Mouse (Mus musculus) kidney, postnatal 10 days (tissue): ENCODE measurements at regions not wholly inside any gene's neighbourhood (a gene's known extent, or its start where the extent isn't known, plus 50 kb on each side); places are given as distances from the start of the nearest gene placed in this dataset.

Experiments
- DNase-seq: peaks from one replicate; pipeline ENCODE4 v3.0.0; 2021; ENCODE audit warnings: mixed read lengths

DNA sequence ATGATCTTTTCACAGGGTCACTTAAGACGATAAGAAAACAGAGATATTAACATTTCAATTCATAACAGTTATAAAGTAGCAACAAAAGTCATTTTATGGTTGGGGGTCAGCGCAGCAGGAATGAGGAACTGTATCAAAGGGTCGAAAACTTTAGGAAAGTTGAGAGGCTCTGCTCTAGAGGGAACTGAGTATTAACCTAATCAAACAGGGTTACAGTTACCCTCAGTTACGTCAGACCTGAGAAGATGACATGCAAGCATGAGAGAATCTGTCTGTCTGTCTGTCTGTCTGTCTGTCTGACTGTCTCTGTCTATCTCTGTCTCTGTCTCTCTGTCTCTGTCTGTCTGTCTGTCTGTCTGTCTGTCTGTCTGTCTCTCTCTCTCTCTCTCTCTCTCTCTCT lies 229.6 kb upstream of the Runx1 start:
- no peak for DNase-seq

DNA sequence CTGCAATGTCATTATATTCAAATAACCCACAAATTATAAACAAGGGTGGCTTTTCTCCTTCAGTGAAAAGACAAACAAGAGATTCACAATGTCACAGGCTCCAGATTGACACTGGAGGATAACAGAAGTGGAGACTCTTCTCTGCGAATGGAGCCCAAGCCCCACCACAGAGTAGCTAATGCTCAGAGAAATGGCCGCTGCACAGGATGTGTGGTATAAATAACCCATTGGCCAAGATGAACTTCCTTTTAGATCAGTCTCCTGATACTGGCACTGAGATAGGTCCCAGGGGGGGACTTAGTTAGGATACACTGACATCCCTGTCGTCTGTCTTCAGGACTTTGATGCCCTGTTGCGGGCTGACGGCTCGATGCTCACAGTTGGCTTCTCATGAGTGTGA lies 225.3 kb upstream of the Runx1 start:
- peak; percentile 16 for DNase-seq

DNA sequence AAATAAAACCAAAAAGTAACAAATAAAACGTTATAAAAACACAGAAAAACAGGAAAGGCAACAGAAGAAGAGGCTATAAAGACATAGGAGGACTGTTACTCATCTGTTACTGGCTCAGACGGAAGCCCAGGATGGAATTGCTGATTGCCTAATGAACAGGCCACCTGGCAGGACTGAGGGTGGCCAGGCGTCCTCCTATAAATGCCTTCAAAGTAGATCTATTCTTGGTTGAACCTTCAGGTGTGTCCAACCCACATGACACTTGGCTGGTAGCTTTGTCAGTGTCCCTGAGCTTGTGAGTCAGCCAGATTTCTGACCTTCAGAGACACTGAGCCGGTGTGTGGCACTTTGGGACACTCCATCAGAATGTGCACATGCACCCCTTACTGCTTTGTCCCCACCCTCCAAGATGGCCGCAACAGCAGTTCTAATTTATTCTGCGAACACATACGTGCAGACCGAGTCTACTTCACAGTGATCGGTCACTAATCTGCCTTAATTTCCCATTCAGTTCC lies 222.5 kb upstream of the Runx1 start:
- no peak for DNase-seq

DNA sequence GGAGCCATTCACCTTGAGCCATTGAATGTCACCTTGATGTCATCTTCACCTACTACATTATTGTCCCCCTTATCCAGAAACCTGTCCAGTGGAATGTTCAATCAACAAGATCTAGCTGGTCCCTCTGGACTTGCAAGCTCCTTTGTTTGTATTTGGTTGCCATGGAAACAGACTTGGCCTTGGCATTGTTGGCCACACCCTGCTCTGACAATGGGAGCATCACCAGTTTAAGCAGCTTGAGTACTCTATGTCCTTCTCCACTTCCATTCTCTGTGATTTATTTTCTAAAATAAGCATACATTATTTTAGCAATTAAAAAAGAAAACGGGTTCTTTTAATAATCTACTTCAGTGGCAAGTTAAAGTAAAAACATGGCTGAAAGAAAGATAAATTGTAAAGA lies 221.6 kb upstream of the Runx1 start:
- no peak for DNase-seq

DNA sequence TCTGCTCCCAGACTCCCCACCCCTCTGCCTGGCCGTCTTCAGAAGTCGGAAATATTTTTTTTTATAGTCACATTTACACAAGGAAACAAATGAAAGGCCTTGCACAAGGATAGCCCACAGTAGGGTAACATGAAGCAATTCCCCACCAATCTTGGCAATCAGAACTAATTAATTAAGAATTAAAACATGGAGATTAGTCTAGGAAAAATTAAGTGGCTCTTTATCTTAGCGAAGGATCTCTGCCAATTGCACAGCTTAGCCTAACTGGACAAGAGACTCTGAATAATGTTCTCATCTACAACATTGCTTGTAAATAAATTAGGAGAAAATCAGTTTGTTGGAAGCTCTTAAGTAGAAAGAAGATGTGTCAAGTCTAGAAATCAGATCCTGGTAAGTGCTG lies 220.3 kb upstream of the Runx1 start:
- no peak for DNase-seq

DNA sequence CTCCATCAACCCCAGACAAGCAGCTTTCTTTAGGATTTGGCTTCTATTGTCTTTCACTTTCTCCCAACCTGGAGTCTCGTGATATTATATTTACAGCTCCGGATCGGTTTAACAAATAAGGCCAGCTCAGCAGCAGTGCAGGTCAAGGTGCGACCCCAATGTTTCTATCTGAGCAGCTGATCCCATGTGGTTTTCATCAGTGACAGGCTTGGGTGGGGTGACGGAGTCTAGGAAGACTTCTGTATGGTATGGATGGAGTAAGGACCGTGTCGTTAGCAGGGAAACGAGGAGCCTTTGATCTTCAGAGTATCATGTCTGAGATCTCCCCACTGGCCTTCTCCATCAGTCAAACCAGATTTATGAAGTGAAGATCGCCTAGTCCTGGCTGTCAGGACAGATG lies 217.4 kb upstream of the Runx1 start:
- no peak for DNase-seq

DNA sequence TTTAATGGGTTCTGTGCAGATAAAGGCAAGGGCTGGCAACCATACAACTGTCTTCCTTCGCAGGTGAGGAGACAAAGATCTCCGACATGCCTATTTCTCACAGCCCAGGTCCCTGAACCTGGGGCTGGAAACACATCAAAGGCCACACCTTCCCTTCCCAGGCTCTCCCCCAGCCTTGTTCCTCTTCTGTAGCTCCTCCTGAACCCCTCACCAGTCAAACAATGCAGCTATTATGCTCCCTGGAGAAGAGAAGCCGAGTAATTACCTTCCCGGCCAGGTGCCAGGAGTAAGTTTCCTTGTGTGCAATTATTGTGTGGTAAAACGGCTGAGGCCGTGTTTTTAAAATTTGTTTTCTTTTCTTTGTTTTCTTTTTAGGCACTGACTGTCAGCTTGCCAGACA lies 217.0 kb upstream of the Runx1 start:
- DNase-seq: no peak

DNA sequence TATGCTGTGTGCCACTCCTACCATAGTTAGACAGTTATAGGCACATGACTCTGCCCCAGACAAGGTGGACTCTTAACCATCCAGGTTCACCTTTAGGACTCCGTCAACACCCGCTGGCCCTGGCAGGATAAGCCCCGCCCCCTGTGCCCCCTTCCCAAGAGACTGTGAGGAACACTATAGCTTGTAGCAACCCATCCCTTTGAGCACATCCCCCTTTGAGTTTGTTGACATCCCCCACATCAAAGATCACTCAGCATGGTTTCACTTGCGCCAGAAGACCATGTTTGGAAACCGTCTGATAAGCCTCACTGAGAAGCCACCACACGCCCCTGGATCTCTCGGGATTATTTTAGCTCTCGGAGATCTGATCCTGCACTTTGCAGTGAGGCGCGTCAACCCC lies 216.5 kb upstream of the Runx1 start:
- no peak for DNase-seq

DNA sequence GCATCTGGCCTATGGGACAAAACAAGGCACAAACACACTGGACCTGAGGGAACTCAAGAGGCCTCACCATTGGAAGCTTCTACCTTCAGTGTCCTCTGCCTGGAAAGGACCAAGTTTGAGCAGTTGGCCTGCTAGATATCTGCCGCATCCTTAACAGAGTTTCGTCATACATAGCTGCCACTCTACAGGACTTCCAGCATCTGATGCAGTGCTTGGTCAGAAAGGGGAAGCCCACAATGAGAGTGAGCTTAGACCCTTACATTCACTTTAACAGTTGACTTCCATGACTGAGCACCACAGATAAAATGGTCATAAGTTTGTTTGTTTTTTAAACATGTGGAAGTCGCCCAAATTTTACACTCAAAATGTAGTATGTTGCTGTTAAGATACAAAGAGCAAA lies 215.9 kb upstream of the Runx1 start:
- no peak for DNase-seq

DNA sequence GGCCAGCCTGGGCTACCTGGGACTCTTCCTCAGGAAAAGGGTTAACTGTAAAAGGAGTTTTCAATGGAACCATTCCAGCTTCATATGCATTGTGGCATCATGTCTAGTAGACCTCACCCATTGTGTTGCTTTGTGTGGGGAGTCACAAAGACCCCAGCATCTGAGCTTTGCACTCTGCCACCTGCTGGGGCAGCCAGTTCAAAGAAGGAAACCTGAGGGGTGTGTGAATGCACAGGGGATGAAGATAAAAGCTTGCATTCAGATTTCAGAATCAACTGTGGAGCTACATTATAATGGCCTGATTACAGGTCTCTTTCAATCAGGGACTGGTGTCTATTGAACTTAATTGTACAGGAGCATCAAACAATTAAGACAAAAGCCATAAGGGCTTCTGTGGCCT lies 215.4 kb upstream of the Runx1 start:
- no peak for DNase-seq

DNA sequence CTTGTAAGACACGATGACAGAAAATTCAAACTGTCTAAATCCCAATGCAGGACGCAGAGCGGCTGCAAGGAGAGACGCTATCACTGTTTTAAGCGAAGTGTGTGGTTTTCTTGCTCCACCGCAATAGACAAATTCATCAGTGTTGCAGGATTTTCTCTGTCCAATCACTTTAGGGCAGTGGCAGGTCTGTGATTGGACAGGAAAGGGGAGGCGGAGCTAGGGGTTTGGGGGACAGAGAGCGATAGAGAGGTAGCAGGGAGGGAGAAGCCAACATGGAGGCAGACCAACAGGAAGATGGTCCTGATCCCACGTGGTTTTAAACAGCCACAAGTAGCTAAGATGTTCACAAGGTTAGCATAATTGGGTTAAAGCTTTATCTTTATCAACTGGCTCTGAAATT lies 209.7 kb upstream of the Runx1 start:
- DNase-seq: no peak

DNA sequence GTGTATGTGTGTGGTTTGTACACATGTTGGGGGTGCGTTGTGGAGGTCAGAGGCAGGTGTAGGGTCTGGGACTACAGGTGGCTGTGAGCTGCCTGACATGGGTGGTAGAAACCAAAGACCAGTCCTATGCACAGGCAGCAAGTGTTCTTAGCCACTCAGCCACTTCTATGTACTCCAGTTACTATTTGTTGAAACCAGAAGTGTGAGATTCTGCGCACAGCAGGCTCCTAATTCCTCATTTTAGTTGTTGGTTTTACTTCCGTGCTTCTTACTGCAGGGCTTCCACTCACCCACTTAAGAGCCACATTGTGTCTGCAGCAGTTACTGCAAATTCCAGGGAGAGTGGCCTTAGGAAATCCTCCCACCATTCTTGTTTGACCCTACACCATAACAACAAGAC lies 208.0 kb upstream of the Runx1 start:
- DNase-seq: no peak

DNA sequence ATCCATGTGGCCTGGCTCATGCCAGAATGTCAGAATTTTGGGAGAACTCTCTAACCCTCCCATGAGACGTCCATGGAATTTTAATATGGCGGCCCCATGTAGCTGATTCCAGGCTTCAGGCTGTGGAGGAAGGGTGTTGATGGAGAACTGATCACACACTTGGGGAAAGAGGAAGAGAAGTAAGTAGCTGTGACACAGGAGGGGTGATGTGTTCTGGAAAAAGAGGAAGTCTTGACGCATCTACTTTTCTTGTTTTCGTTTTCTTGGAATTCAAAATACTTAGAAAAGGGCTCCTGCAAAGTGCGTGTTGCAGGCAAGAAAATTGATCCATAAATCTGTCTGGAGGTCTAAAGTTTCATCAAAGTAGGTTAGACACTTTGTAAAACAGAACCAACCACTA lies 205.7 kb upstream of the Runx1 start:
- no peak for DNase-seq

DNA sequence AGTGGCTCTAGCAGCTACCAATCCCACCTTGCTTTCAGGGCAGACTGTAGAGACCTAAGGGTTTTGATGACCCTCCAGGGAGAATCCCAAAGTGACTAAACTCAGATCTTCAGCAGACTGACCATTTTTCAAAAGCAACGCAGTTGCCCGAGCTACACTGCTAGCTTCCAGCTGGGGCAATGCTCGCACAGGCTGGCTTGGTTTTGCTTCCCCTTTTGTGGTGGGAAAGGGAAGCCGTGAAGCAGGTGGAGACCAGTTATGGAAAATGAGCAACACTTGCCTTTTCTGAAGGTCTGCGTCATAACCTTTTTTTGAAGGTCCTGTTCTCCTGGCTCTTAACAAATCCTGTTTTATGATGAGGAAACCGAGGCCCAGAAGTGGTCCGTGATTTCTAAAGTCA lies 202.7 kb upstream of the Runx1 start:
- no peak for DNase-seq

DNA sequence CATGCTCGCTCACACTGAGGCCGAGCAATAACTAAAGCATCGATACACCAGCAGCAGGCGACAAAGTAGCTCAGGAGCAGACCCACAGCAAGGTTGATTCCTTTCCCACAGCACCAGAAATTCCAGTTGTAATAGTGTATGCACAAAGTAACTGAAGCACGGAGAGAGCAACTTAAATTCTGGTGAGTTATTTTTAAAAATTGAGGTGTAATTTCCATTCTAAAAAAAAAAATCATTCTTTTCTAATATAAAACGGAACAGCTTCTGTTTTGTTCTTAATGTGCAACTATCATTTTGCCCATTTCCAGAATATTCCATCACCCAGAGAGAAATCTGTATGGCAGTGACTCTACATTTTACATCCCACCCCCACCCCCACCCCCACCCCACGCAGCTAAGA lies 202.1 kb upstream of the Runx1 start:
- DNase-seq: no peak

DNA sequence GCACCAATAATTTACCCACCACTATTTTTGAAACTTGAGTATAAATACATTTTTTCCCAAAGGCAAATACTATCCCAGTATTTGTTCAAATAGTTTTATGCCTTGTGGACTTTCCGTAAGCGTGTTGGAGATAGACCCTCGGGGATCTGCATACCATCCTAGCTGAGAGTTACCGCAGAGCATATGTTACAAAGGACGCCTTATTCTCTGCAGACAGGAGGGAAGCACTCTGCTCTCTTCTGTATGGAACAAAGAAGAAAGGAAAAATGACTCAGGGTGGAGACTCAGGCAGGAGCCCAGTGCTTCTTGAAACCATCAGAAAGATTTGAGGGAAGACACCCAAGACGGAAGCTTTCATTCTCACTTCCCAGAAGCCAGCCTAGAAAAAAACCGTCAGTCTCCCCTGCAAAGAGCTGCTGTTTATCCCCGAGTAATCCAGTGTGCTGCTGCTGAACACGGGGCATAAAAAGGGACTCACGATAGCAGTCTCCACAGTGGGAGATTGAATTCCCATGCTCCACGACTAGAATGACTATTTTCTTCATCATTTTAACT lies 200.2 kb upstream of the Runx1 start:
- no peak for DNase-seq

DNA sequence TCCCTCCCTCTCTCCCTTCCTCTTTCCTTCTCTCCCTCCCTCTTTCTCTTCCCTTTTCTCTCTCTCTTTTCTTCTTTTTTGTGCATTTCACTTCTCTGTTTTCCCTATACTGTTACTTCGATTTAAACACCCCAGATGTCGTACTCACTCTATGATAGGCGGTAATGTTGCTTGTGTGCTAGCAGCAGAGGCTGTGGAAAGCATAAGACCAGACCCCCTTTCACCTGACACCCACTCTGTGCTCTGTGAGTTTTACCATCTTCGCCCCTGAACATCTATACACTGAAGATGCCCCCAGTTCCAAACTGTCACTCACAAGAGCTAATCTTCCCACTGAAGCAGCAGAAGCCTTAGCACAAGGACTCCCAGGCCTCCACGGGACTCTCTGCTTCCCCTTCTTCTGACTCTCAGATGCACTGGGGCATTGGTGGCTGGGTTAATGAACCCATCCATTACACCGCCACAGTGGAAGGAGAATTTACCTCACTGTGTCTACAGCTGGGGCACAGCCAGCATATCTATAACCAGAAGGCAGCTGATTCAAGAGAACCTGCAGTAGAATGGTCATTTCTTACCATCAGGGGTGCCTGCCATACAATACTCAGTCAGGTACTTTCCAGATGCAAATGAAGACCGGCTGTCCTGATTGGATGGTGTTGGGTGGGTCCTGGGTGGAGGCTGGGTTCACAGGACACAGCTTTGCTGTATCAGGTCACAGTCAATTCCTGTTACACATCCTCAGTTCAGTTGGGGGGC lies 194.0 kb upstream of the Runx1 start:
- DNase-seq: no peak

DNA sequence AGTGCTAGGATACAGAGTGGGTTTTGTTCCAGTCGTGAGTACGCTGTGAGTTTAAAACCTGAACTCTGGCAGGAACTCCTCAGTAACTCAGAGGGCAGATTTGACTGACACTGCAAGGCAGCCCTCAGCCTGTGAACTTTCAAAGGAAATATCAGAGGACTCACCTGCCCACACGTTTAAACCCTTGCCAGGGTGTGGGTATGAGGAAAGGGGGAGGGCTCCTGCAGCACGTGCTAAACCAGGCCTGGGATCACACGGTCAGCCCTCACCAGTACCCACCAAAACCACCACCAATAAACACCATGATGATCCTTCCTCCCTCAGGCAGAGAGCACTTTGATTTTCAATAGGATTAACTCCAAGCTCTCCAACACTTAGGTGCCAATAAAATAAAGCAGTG lies 192.8 kb upstream of the Runx1 start:
- DNase-seq: no peak

DNA sequence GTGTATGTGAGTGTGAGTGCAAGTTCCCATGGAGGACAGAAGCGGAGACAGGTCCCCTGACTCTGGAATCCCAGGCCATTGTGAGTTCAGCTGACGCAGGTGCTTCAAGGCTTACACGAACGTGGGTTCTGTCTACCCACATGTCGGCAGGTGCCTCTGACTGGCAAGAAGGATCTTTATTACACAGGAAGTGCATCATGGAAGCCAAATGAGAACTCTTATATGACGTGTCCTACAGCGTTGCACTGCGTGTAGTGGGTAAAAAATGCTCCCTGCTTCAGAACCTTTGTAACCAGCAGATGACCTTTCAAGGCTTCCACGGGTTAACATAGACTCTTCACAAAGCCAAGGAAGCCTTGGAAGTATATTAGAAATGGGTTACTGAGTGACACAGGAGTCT lies 191.1 kb upstream of the Runx1 start:
- DNase-seq: no peak

DNA sequence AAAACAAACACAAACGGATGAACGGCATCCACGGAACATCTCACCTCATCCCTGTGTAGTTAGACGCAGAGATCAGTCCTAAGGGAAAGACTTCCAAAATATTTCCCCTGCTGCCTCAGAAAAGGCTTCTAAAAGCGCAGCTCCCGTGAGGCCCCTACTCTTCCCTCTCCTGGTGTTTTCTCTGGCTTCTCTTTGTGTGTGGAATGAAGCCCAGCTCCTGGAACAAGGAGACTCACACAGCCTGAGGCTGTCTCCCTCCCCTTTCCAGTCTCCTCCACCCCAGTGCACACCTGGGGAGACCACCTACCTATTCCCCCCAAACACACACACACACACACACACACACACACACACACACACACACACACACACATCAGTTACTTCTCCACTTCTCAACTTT lies 189.7 kb upstream of the Runx1 start:
- no peak for DNase-seq

DNA sequence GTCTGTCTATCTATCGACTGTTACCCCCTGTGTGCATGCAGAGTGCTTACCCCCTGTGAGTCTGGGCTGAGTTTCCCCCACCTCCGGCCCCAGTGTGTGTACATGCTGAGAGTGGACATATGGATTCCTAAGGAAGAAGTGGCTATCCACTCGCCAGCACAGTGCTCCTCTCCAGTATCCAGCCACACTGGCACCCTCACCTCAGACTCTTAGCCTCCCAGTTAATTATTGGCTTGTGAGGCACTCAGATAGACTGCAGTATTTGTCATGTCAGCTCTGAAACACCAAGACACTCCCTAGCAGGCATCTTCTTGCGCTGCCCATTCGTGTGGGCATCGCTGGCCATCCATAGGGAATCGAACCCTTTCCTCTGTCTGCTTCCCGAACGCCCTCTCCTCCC lies 189.0 kb upstream of the Runx1 start:
- DNase-seq: no peak

DNA sequence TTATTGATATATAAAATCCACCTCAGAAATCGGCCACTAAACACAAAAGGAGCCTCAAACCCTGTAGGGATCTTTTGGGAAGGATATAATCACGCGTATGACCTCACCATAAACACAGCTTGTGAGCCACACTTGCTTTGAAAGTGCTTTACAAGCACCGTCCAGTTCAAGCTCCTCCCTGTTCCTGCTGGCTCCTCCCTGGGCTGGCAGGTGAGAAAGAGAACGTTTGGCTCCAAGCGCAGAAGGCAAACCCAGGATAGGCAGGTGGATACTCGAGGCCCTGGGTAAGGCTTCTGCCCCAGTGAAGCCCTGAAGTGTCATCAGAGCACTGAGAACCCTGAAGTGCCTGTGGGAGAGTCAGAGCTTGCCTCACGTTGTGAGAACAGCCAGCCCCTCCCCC lies 187.9 kb upstream of the Runx1 start:
- no peak for DNase-seq

DNA sequence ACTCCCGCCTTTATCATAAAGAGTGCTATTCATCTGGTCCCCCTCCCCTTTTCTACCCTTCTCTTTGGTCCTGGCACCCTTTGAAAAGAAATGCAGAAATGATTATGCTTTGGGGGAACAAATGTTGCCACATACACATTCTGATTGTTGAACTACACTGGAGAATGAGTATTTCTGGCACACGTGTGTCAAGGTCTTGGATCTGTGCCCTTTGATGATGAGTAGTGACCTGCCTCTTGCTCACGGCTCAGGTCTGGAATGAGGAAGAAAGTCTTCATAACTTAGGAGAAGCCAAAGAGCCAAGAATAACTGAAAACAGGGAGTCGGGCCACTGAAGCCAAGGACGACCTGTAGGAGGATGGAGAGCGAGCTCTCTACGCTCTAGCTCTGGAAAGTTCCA lies 187.3 kb upstream of the Runx1 start:
- no peak for DNase-seq

DNA sequence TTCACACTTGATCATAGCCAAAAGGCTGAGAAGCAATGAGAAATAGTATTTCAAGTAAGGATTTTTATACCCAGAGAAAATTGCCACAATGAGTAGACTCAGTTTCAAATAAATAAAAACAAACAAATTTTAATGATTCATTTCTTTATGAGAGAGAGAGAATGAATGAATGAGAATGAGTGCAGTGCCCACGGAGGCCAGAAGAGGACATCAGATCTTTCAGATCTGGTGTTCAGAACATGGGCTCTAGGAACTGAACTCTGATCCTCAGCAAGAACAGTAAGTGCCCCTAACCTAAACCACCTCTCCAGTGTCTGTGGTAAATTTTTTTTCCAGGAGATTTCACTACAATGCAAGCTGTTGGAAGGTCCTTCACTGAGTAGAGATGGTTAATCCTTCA lies 185.5 kb upstream of the Runx1 start:
- no peak for DNase-seq

DNA sequence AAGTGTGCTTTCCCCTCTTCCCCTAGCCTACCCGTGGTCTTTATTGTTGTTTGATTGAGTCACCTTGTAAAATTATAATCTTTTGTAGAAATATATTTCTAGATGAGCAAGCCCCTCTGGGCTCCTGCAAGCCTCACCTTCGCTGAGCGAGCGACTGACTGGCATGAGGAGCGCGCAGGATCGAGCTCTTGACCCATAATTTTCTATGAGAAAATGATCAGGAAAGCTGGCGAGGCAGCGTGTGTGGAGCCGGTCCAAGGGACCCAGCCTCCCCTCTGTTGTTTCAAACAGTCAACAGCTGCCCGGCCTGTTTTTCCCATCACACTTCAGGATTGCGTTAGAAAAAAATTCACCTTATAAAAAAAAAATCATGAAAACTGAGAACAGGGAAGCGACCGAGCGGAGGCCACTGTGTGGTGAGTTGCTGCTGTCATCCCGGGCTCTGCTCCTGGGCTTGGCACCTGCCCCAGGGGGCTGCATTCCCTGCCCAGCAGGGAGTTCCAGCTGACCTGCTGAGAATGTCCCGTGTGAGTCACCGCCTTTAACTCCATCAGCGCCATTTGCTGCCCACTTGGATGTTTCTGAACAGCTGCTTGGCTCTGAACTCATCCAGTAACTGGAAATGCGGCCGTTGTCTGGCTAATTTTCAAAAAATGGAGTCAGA lies 180.5 kb upstream of the Runx1 start:
- DNase-seq: peak; percentile 58
